Mouse (Mus musculus) megakaryocyte-erythroid progenitor cell, adult 5-6 weeks (primary cell): ENCODE measurements around the gene Bod1l. TPM values are rescaled to one million over a fixed set of nuclear protein-coding genes. Genes with fewer than 3 reads are reported as not detected.
A peak's percentile ranks its signal among the peaks of the same experiment; 100 is the strongest.

Experiments used
- ATAC-seq: replicated peaks from 2 replicates; pipeline ENCODE4 v1.8.0; 2016; ENCODE audit warnings: mild to moderate bottlenecking, inconsistent platforms; ENCODE audit not compliant: severe bottlenecking, poor library complexity, low FRiP score, low TSS enrichment
- total RNA-seq, 2 experiments: library from RNA; stranded (forward) in 1 of 2; stranded (reverse) in 1 of 2; fragments of 200-1000, 215-1000 nt in 1 of 2; fragments of >200 nt in 1 of 2; fragmentation: Nextera tagmentation in 1 of 2; gene quantifications; 2 replicates each; pipeline ENCODE4 v1.2.3; 2014 to 2017

Bod1l gene
- total RNA-seq, 2 experiments from 2014 or later = 31.9 to 51.8 TPM

DNA sequence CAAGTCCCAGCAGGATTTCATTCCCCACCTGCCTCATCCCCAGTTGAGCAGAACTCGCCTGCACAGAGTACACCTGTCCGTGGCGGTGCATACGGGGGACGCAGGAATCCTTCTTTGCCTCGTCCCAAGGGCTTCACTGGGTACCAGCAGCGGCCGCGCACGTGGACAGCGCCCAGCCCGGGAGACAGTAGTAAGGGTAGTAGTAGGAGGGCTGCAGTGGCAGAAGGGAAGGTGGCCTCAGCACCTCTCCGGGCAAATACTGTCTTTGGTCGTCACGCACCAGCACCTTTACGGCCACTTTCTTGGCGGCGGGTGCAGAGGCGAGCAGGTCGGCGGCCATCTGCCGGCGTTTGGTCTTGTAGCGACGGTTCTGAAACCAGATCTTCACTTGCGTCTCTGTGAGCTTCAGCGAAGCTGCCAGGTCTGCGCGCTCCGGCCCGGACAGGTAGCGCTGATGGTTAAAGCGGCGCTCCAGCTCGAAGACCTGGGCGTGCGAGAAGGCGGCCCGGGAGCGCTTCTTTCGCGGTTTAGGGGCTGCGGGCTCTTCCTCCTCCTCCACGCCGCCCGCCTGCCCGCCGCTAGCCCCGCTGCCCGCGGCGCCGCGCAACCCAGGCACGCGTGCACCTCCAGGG, 82.5 kb downstream of the Bod1l start:
- 0 out of 2 replicates have a peak, but pooled peaks have one; percentile 15 for ATAC-seq

DNA sequence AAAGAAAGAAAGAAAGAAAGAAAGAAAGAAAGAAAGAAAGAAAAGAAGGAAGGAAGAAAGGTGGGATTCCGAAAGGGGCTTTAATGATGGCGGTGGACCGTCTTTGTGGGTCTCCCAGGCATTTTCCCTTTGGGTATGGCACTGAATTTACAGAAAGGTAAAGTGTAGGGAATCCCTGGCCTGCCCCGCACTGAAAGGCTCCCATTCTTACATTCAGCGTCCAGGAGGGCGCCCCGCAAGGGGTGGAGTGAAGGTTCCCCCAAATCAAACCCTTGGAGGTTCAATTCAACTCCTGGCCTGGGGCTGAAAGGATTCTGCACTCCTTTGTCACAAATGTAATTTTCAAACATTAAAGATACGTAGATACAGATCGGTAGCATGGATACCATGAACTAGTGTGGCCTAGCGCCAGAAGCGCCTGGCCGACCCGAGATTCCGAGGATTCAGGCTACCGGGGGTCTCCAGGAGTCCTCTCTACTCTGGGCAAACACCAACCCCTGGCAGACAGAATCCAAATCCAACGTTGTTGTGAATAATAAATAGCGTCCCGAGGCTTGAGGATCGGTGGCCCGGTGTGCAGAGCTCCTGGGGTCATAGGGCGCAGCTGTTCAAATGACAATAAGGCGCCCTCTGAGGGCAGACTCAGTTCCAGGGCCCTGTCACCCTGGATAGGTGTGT, 83.1 kb downstream of the Bod1l start:
- ATAC-seq = no peak

DNA sequence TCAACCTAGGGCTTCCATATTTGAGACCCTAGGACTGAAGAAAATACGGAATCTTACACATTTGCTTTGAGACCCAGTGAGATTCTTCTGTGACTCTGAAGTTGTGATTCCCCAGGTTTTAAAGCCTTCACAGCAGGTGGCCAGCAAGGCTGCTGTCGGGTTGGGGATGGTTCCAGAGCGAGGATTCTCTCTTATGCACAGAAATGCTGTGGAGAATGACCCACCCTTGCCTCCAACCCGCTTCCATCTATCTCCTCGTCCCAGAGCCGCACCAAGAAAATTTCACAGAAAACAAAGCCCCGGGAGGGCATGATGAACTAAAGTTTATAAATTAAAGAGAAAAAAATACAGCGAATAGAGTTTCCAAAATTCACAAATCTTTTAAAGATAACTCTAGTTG, 84.0 kb downstream of the Bod1l start:
- no peak for ATAC-seq

DNA sequence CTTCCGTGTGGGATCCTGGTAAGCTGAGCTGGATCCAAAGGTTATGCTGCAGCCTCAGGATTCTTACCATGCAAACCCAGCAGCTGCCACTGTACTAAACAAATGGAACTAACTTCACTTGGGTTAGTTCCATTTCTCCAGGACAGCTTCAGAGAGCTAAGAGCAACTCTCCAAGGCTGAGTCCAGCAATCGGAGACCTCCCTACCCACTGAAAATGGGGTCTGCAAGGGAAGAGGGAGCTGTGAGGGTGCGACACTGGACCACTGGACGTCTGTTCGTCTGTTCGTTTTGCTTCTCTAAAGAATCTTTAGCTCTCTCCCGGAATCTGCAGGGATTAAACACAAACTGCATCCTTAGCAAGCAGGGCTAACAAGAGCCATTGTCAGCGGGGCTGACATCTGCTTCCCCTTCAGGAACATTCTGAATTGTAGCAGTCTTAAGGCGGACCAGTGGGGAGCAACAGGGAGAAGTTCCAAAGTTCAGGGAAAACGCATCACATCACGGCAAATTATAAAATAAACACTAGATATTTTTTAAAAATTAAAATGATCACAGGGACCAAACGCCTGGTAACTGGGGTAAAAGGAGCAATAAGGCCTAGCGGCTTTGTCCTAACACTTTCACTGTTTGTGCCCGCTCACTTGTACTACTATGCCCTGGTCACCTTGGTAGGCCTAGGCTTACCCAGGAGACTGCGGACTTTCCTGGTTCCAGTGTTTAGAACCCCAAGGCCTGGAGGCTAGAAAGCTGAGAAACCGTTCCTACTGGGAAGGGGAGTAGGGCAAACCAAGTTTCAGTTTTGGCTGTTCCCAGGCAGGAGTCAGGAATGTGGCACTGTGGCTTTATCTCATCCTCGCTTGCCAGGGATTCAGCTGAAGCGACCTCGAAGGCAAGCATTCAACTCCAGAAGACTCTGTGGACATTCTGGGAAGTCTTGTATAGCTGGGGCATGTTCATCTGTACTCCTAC, 85.2 kb downstream of the Bod1l start:
- ATAC-seq = no peak

DNA sequence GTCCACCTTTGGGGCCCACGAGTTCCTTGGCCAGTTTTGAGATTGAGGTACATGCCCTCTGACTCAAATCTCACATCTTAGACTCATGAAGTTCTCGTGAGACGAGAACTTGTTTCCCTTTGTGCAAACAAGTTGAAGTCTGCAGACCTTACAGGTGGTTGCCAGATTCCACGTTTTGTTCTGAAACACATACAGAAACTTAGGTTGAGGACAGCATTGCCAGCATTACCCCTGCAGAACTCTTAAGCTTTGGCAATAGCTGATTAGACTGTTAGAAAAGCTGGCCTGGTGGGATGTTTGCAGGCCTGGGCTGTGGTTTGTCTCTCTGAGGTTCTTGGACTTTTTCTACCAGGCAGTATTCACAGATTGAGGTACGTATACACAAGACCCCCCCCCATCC, 86.8 kb downstream of the Bod1l start:
- ATAC-seq = no peak

DNA sequence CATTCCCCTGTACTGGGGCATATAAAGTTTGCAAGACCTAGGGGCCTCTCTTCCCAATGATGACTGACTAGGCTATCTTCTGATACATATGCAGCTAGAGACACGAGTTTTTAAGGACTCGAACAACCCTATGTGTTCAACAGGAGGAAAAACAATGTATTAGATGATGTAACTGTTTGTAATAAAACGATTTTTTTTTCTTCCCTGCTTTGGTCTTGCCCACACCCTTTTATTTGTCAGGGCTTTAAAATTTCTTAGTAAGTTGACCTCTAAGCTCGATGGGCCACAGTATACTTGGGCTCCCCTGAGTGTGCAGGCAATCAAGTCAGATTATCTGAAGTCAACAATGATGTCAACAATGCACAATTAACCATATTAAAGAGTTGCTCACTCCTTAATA, 87.7 kb downstream of the Bod1l start:
- ATAC-seq = no peak

DNA sequence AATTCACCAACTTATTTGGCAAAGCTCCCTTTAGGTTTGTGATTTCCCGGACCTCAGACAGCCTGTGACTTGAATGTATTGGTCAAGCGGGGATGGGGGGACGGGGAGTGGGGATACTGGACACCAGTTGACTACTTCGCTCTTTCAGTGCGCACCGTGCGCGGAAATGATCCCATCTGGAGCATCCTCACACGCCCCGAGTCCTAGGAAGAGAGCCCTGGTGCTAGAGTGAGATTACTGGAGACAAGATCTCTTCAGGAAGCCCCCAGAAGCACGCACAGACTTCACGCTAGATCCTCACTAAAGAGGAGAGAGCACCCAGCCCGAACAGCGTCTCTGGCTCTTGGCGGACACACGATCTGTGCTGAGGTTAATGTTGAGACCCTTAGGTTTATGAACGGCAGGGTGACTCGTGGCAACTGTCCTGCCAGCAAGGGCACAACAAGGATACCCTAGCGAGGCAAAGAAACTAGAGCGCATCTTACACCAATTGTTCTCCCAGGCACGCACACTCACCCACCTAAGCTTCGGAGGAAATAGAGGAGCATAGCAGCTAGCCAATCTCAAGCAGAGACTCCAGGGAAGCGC, 88.6 kb downstream of the Bod1l start:
- ATAC-seq = no peak

DNA sequence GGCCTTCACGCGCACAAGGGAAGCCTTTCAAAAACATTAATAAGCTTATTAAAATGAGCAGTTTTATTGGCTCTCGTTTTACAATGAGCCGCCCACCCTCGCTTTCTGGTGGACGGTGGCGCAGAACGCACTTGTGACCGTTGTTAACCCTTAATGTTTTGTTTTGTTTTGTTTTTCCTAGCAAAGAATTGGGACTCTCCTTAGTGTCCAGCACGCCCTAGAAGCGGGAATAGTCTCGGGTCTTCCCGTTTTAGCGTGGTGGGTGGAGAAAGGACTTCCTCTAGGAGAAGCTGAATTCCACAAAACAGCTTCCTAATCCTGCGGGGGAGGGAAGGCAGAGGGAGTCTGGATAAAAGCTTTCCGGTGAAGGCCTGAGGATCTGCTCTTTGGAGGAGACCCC, 89.3 kb downstream of the Bod1l start:
- ATAC-seq = no peak

DNA sequence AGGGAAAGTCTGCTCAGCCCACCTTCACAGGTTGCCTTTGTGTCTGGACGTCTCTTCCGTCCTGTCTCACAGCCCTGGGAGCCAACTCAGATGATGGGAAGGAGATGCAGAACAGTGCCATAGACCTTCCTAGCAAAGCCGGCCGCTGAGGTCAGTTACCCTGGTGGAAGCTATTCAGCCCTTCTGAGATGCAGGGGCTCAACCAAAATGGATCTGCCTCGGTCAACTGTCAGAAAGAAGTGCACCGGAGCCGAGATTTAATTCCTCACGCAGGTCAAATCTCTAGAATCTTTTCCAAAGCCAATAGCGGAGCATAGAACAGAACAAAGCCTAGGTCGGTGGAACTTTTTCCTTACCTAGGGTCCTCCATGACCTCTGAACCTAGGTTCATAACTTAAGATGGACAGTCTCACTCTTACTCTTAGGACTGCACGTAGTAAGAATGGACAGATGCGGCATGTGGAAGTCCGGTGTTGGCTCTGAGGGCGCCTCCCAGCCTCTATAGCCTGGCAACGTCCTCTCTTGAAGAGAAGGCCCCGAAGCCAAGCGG, 89.8 kb downstream of the Bod1l start:
- no peak for ATAC-seq

DNA sequence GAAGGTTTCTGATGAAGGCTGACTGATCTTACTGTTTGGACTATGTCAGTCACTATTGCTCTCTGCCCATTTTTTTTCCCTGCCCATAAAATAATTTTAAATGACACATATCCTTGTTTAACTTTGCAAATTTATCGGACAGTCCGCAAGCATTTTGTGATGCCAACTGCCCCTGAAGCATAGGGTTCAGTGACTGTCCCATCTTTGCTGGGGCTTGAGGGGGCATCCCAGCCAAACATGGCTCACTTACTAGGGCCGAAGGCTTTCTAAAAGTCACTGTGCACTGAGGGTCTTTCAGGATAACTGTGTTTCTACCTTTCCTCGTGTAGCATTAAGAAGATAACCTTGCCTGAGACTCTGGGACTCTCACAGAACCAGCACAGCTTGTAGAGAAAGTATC, 91.4 kb downstream of the Bod1l start:
- ATAC-seq = no peak

DNA sequence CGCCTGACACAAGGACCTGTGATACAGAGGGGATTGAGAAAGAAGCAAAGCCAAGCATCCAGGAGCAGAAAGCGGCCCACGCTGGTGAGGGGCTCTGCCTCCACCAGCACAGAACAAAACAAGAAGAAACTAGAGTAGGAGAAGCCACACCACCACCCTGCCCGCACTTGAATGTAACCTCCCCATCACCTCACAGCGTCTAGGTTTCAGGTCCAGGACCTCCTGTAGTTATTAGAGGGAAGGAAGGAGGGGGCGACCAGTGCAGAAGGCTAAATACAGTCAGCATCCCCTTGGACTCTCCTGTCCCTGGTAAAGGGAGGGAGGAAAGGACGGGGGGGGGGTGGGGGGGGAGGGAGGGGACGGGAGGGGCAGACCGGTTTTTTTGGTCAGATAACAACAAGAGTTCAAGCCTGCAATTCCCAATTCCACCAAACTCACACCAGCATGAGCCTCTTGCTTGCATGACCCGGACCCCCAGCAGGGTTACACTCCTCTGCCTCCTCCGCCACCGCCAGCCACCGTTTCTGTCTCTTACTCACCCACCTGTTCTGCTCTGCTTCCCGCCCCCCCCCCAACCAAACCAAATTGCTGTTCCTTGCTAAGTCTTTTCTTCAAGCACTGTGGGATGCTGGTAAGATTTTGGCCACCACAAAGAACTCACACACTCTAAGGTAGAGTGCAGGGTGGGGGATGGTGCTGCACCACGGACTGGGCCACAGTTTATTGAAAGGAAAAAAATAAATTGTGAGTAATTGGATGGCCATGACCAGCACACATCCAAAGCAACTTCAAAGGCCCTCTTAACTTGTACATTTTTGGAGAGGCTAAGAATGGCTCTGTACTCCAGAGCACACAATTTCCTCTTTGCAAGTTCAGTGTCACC, 99.0 kb downstream of the Bod1l start:
- no peak for ATAC-seq

DNA sequence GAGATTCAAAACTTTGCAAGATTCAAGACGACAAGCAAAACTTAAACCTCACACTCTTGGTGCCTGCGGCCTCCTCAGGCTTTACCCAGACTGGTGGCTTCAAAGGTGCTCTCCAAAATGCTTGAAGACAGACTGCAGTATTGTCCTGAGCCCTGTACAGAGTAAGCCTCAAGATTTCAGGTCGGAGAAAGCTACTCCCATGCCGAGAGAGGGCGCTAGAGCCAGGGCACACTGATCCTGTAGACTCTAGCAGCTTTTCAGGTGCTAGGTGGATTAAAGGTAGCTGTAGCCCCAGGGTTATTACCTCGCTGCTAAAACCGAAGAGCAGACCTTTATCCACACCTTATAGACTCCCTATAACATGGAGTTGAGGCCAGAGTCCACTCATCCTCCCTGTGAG, 99.9 kb downstream of the Bod1l start:
- peak; percentile 67 for ATAC-seq

DNA sequence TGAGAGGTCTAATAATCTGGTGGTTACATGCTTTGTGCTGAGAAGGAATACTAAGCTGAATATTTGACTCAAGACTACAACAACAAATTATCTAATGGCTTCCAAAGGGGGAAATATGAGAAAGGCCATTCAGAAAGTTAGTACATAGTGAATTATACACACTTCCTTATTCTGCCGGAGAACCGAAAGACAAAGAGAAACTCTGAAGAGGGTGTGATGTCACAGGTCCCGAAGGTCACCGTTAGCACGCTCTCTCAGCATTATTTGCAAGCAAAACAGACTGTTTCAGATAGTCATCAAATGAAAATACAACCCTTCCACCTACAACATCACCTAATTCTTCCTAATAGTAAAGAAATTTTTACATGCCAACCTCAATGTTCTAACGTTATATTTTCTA, 105.3 kb downstream of the Bod1l start:
- no peak for ATAC-seq

Other genes with a start within 250 kb of the Bod1l start
- gene Rab28, start 136.2 kb downstream of the Bod1l start, total RNA-seq (2014; fragmentation: Nextera tagmentation) = 19.2 and 22.5 TPM in 2 replicates
- gene Rab28, start 136.2 kb downstream of the Bod1l start, total RNA-seq (2017) = 20.0 and 22.3 TPM in 2 replicates
- gene Nkx3-2, start 79.8 kb downstream of the Bod1l start, total RNA-seq (2014; fragmentation: Nextera tagmentation) = not detected in 2 replicates
- not detected in 2 replicates for gene Nkx3-2, start 79.8 kb downstream of the Bod1l start, total RNA-seq (2017)
- gene Gm16223, start 223.6 kb upstream of the Bod1l start, total RNA-seq (2014; fragmentation: Nextera tagmentation) = not detected in 2 replicates
- gene Gm16223, start 223.6 kb upstream of the Bod1l start, total RNA-seq (2017) = not detected in 2 replicates